Mouse (Mus musculus) megakaryocyte, embryonic 14.5 days (primary cell): Measurements from ENCODE around the gene Ptprm. TPM values are rescaled to one million over a fixed set of nuclear protein-coding genes. Genes with fewer than 3 reads are reported as not detected.

Experiments used
- H3K27me3 ChIP-seq: replicated peaks from 2 replicates; pipeline ENCODE3; 2012; ENCODE audit warnings: inconsistent platforms
- H3K36me3 ChIP-seq: replicated peaks from 2 replicates; pipeline ENCODE3; 2012; ENCODE audit warnings: low read length, inconsistent platforms, mixed read lengths
- H3K4me1 ChIP-seq: 2 replicates; pipeline ENCODE4 v1.6.1; 2012; ENCODE audit warnings: inconsistent platforms
- H3K4me3 ChIP-seq: replicated peaks from 2 replicates; pipeline ENCODE3; 2012; ENCODE audit warnings: moderate library complexity, mild to moderate bottlenecking, inconsistent platforms
- H3K9me3 ChIP-seq: 2 replicates; pipeline ENCODE4 v1.6.1; 2012; ENCODE audit warnings: inconsistent platforms
- FLI1 ChIP-seq: IDR thresholded peaks from 2 replicates; pipeline ENCODE4 v1.6.1; 2012; ENCODE audit warnings: low read length, inconsistent platforms, mixed read lengths
- GATA1 ChIP-seq: IDR thresholded peaks from 3 replicates; pipeline ENCODE4 v1.6.1; 2012; ENCODE audit warnings: mixed read lengths, low read length, inconsistent platforms, borderline replicate concordance
- polyA plus RNA-seq: library from polyadenylated mRNA; stranded (reverse); fragments of >175 nt; gene quantifications from 2 replicates; pipeline ENCODE4 v1.2.3, GENCODE M21; 2012; ENCODE audit warnings: low replicate concordance; ENCODE audit not compliant: insufficient read depth

Ptprm gene
- polyA plus RNA-seq, 1 experiment: not detected

- no peak overlapping the region for H3K4me3 ChIP-seq
- TF ChIP-seq FLI1 (no peak), GATA1 (no peak)
- H3K4me1 ChIP-seq: no peaks in the 10 kb centered on the region
- no peaks in the 10 kb centered on the region for H3K36me3 ChIP-seq
- no peaks in the 10 kb centered on the region for H3K27me3 ChIP-seq
- H3K9me3 ChIP-seq: peaks cover 35% of the 10 kb centered on the region
Observed at GRCm38 (mm10) chr17:67073139-67073538, 281.1 kb downstream of the Ptprm start.

DNA sequence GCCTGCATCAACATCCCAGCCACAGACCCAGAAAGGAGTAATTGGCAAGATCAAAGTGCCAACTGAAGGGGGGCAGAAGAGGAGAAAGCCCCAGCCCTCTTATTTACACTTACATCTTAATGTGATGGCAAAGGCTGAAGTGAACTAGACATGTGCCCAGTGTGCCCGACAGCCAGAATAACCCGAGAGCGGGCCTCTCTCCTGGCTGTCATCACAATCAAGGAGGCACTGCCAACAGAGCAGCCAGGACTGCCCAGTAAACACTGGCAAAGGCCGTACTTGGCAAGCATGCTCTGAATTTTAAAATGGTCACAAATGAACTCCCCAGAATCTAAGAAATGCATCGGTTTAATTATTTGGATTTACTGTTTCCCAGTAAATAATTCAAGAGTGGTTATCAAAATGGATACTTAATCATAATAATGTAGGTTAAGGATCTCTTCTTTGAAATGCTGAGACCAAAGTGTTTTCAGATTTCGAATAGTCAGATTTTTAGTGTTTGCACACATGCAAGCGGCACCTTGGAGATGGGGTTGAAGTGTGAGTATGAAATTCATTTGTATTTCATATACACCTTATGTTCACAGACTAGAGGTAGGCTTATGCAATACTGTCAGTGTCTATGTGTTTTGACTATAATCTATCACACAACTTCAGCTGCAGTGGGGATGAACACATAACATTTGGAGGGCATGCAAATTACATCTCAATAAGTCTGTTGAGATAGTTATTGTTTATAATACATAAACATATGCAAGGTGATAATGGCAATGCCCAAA lies 282.8 kb downstream of the Ptprm start:
- Histone ChIP-seq H3K4me1 (no peaks in the 10 kb centered on the region), H3K27me3 (no peaks in the 10 kb centered on the region), H3K9me3 (peaks cover 35% of the 10 kb centered on the region), H3K36me3 (no peaks in the 10 kb centered on the region), H3K4me3 (no peak overlapping the region)
- TF ChIP-seq FLI1: no peak
- no peak for TF ChIP-seq GATA1

DNA sequence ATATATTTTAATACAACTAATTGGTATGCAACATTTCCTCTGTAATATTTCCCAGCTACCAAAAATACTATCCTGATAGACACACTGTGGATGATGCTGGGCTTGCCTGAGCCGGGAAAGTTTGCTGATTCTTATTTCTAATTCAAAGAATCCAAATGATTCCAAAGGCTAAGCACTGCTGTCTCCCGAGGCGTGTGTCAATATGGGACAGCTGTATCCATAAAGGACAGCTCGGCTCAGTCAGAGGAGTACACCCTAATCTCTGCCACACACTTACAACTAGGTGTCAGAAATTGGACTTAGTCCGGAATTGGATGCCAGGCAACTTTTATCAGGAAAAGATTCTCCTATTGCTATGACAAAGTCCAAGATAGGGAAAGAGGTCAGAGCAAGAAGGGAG lies 290.6 kb downstream of the Ptprm start:
- H3K36me3 ChIP-seq: no peaks in the 10 kb centered on the region
- no peak overlapping the region for H3K4me3 ChIP-seq
- H3K9me3 ChIP-seq: peaks cover 8% of the 10 kb centered on the region
- no peaks in the 10 kb centered on the region for H3K4me1 ChIP-seq
- H3K27me3 ChIP-seq: no peaks in the 10 kb centered on the region
- no peak for TF ChIP-seq GATA1
- TF ChIP-seq FLI1: no peak

GRCm38 (mm10) chr17:67055681-67056080 lies 298.6 kb downstream of the Ptprm start:
- TF ChIP-seq FLI1 (no peak), GATA1 (no peak)
- H3K4me1 ChIP-seq: no peaks in the 10 kb centered on the region
- no peak overlapping the region for H3K4me3 ChIP-seq
- no peaks in the 10 kb centered on the region for H3K36me3 ChIP-seq
- peaks cover 17% of the 10 kb centered on the region for H3K9me3 ChIP-seq
- H3K27me3 ChIP-seq: no peaks in the 10 kb centered on the region

- Histone ChIP-seq H3K27me3 (no peaks in the 10 kb centered on the region), H3K36me3 (no peaks in the 10 kb centered on the region), H3K4me1 (no peaks in the 10 kb centered on the region), H3K9me3 (peaks cover 17% of the 10 kb centered on the region), H3K4me3 (no peak overlapping the region)
- TF ChIP-seq GATA1: no peak
- TF ChIP-seq FLI1: no peak
Observed at GRCm38 (mm10) chr17:67054202-67054601, 300.1 kb downstream of the Ptprm start.

GRCm38 (mm10) chr17:67052624-67053314 lies 301.5 kb downstream of the Ptprm start:
- H3K27me3 ChIP-seq: no peaks in the 10 kb centered on the region
- no peak overlapping the region for H3K4me3 ChIP-seq
- no peaks in the 10 kb centered on the region for H3K36me3 ChIP-seq
- peaks cover 25% of the 10 kb centered on the region for H3K9me3 ChIP-seq
- TF ChIP-seq FLI1 (no peak), GATA1 (no peak)
- no peaks in the 10 kb centered on the region for H3K4me1 ChIP-seq

- H3K27me3 ChIP-seq: no peaks in the 10 kb centered on the region
- H3K4me3 ChIP-seq: no peak overlapping the region
- H3K36me3 ChIP-seq: no peaks in the 10 kb centered on the region
- H3K9me3 ChIP-seq: peaks cover 43% of the 10 kb centered on the region
- H3K4me1 ChIP-seq: no peaks in the 10 kb centered on the region
- TF ChIP-seq GATA1 (no peak), FLI1 (no peak)
Observed at GRCm38 (mm10) chr17:67047697-67048096, 306.6 kb downstream of the Ptprm start.

GRCm38 (mm10) chr17:67038558-67038957 lies 315.7 kb downstream of the Ptprm start:
- H3K9me3 ChIP-seq: peaks cover 62% of the 10 kb centered on the region
- no peak overlapping the region for H3K4me3 ChIP-seq

DNA sequence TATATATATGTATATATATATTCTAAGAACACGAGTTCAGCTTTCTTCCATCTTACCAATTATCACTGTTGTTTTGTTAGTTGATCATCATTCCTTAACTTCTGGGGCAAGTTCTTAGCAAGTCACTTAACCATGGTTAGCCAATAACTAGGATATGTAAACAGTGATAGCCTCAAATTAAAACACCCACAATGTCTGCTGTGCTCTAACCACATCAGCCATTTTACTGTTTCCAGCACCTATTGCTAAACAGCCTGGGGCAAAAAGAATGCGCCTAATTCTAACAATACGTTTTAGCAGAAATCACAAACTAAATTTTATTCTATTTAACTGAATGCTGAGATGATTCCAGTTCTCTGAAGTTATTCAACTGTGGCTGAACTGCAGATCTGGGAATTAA lies 320.7 kb downstream of the Ptprm start:
- Histone ChIP-seq H3K4me3 (no peak overlapping the region), H3K36me3 (no peaks in the 10 kb centered on the region), H3K27me3 (no peaks in the 10 kb centered on the region), H3K4me1 (no peaks in the 10 kb centered on the region), H3K9me3 (peaks cover 54% of the 10 kb centered on the region)
- no peak for TF ChIP-seq GATA1
- TF ChIP-seq FLI1: no peak

More at GRCm38 (mm10) chr17:67038558-67038957, 315.7 kb downstream of the Ptprm start:
- no peaks in the 10 kb centered on the region for H3K27me3 ChIP-seq
- no peak for TF ChIP-seq FLI1
- no peak for TF ChIP-seq GATA1
- H3K4me1 ChIP-seq: no peaks in the 10 kb centered on the region
- H3K36me3 ChIP-seq: no peaks in the 10 kb centered on the region

DNA sequence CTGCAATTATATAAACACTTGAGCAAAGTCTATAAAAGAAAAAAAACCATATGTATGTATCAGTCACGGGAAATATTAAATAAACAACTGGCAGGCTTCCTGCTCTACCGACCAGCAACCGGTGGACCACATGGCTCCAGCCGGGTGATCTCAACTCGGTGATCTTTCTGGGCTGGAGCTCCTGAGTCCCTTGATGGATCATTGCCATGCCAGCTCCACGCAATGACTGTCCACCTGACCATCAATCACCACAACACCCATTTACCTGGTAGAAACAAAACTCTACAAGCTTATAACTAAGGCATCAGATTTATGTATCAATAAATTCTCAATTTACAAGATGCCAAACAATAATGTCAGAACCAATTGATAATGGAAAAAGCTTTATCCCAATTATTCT lies 322.2 kb downstream of the Ptprm start:
- Histone ChIP-seq H3K9me3 (peaks cover 54% of the 10 kb centered on the region), H3K36me3 (no peaks in the 10 kb centered on the region), H3K4me1 (no peaks in the 10 kb centered on the region), H3K27me3 (no peaks in the 10 kb centered on the region), H3K4me3 (no peak overlapping the region)
- TF ChIP-seq FLI1: no peak
- no peak for TF ChIP-seq GATA1
